Mouse (Mus musculus) urinary bladder, postnatal 14 days (tissue): ENCODE data around the gene Ceacam19.

ENCODE experiments used
- DNase-seq: peaks from one replicate; pipeline ENCODE4 v3.0.0; 2021; ENCODE audit warnings: low spot score

Ceacam19 gene

DNA sequence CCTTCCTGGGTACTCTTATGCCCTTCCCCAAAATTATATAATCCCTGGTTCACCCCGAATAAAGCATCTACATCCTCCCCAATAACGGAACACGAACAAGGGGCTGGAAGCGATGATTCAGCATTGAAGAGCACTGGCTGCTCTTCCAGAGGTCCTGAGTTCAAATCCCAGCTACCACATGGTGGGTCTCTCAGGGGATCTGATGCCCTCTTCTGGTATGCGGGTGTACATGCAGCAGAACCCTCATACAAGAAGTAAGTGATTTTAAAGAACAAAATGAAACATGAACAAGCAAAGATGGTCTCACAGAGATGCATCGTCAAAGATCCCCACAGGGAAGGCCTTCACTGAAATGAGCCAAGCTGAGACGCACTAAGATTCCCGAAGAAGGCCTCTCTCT, 7.0 kb downstream of the Ceacam19 start:
- DNase-seq = no peak

DNA sequence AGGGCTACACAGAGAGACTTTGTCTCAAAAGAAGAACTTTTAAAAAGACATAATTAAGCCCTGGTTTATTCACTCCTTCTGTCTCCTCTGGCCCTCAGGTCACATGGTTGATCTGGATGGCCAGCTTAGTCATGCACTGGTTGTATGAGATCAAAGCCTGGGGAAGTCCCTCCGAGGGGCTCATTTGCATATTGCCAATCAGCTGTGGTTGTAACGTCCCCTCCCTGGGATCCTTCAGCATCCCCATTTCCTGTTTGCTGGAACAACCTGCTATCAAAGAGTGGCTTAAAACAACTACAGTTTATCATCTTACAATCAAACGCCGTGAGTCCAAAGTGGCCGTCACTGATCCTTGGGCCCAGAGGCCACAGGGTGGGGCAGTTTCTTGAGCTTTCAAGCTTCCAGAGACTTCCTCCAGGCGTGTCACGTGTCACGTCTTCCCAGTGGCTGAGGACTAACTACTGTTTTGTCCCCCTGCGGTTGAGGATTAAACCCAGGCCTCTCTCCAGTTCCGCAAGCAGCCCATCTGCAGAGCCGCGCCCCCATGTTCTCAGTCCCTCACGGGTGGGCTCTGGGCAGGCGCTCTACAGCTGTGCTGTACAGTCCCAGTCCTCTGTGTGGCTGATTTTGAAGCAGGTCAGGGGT, 10.9 kb downstream of the Ceacam19 start:
- DNase-seq = no peak

DNA sequence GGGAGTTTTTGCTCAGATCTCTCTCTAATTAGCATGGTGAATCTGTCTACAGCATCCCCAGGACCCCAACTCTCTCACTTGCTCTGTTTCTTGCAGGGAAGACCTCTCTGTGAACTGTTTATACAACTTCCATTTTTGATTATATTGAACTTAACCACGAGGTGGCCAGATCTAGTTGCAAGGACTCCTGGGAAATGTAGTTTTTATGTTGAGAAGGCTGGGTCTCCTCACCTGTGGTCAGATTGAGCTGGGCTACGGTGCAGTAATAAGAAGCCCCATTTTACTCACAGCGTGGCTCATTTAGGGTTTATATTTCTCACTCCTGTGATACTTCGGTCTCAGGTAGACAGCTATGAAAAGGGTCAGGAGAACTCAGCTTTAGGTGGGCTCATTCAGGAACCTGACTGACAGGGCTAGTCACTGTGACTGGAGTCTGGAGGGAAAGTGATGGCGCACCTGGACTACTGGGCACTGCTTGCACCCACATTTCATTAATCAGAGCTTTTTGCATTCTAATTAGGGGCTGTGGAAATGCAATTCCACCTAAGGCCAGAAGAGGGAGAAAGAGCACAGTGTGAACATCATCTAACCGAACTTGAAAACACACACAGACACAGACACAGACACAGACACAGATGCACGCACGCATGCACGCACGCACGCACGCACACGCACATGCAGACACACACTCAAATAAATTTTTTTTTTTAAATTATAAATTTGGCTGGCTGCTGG, 11.7 kb downstream of the Ceacam19 start:
- DNase-seq = peak; percentile 57

- peak; percentile 30 for DNase-seq
These were observed 15.7 kb downstream of the Ceacam19 start for GRCm38 (mm10) chr7:19871943-19872601.

DNA sequence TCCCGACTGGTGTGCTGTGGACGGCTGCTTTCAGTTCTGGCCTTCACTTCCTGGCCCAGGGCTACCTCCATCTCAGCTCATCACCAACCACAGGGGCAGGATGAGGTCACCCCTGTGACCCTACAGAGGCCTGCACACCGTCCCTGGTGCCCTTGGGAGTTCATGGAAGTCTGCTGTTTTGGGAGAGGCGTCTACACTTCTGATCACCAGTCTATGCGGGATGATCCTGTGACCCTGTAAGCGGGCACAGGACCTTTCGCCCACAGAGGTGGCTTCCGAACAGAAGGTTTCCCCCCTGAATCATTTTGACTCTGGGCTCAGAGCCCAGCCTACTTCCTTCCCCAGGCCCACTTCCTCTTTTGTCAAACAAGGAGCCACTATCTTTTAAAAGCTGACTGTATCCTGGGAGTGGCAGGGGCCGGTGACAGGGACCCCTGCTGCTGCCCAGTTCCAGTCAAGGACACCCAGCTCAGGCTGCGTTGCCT, 16.6 kb downstream of the Ceacam19 start:
- no peak for DNase-seq

DNA sequence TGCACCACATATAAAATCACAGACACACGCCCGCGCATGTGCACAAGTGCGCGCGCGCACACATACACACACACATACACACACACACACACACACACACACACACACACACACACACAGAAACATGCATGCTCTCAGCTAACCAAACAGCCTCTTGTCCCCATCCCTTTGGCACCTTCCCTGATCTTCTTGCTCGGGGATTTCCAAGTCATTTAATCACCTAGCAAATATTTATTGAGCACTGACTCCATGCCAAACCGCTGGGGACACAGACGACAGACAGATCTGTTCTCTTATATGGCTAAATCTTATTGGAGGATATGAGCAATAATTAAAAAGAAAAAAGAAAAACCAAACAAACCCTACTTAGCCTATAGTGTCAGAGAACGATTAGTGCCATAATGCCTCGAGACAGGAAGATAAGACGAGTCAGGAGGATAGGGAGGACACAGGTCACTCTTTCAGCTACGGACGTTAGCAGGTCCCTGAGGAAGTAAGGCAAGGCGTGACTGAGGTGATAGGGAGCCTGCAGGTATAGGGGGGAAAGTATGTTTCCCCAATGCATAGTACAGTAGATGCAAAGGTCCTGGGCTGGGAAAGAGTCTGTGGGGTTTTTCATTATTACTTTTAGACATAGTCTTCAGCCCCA, 19.9 kb downstream of the Ceacam19 start:
- DNase-seq = no peak

DNA sequence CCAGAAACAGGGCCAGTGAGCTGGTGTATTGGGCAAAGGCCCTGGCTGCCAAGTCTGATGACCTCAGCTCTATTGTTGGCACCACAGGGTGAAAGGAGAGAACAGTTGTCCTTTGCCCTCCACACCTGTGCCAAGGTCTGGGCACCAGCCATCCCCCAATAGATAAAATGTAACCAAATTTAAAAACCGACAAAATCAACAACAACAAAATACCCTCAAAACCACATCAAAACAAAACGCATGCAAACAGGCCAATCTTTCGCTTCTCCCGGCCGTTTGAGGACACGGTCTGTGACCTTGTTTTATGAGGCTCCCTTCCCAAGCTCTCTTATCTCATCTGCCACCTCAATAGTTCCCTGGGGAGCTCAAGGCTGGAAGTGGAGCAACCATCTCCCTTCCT, 21.3 kb downstream of the Ceacam19 start:
- DNase-seq = no peak

DNA sequence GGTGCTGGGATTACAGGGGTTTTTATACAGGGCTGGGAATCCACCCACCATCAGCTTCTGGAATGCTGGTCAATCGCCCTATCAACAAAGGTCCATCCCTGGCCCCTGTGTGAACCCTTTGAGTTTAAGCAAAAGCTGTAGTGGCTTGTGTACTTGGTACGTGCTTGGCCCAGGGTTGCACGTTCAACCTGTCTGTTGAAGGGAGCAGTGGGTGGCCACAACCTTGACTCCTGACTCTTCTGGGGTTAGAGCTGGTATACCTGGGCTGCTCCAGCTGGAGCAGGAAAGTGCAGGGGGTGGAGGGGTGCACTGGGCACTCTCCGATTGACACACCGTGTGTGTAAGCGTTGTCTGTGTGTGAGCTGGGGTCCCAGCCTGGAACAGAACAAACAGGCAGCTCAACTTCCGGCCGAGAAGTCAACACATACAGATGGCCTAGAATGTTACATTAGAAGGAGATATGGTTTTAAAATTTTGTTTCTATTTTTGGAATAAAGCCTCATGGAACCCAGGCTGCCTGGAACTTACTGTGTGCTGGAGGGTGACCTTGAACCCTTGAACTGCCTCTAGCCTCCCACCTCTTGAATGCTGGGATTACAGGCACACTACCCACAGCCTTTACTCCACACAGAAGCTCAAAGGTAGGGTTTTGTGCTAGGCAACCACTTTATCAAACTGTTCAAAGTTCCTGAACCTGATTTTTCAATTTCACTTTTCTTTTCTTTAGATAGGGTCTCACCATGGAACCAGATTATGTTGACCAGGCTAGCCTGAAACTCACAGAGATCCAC, 22.3 kb downstream of the Ceacam19 start:
- no peak for DNase-seq

GRCm38 (mm10) chr7:19864241-19864640, 23.5 kb downstream of the Ceacam19 start:
- no peak for DNase-seq

- DNase-seq = no peak
These were observed 26.6 kb downstream of the Ceacam19 start, which contains the start of gene Ceacam16 for GRCm38 (mm10) chr7:19861199-19861598. Ceacam16 (minus strand) TSS chr7:19861299.

DNA sequence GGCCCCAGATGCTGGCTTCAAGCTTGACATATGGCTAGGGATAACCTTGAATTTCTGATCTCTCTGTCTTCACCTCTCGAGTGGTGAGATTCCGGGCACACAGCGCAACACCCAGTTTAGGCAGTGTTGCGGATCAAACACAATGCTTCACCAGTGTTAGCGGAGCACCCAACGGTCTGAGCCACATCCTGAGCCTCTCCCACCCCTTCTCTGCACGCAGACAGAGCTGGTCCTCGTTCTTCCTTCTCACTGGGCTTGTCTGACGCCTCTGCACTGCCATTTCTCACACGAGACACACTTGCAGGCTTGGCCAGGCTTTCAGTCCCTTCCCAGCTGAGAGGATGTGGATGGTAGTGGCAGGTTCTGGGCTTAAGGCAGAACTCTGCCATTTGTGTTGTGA, 28.0 kb downstream of the Ceacam19 start:
- DNase-seq = no peak

DNA sequence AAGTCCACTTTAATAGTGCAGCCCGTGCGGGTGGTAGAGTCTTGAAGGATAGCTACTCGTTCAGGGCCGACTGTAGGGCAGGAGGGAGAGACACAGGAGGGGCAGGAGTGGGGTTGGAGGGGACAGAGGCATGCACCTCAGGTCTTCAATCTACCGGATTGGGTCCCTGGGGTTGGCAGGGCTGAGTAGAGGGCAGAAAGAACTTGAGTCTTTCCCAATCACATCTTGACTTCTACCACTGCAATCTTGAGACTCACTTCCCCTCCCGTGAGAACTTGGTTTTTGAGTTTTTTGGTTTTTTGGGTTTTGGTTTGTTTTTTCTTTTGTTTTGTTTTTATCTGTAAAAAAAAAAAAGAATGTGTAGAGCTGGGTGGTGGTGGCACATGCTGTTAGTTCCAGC, 31.5 kb downstream of the Ceacam19 start:
- no peak for DNase-seq

DNA sequence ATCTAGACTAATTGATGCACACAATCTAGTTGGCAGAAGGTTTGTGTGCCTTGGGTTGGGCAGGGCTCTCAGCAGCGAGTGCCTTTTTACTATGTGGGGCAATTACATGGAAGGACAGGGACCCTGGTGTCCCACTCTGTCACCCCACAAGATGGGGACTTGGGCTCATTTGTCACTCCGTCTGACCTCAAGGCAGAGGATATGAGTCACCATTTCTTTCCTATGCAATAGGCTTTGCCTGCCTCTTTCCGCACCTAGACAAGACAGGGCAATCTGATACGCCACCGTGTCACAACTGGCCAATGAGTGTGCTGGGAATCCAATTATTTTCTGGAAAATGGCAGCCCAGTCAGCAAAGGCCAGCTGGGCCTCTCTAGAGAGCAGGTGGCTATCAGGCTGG, 32.1 kb downstream of the Ceacam19 start:
- DNase-seq = no peak

DNA sequence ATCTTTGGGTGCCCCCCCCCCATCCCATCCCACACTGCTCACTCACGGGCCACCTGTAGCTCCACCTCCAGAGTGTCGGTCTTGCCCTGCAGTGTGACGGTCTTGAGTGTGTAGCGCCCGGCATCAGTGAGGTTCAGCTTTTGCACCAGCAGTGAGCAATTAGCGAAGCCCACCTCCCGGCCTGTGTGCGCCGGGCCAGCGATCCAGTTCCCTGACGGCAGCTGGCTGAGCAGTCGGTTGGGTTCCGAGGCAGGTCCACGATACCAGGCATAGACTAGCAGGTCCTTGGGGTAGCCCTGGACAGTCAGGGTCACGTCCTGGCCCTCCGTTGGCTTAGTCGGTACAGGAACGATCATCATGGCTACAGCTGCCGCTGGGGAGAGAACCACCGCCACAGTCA, 34.2 kb downstream of the Ceacam19 start:
- no peak for DNase-seq

DNA sequence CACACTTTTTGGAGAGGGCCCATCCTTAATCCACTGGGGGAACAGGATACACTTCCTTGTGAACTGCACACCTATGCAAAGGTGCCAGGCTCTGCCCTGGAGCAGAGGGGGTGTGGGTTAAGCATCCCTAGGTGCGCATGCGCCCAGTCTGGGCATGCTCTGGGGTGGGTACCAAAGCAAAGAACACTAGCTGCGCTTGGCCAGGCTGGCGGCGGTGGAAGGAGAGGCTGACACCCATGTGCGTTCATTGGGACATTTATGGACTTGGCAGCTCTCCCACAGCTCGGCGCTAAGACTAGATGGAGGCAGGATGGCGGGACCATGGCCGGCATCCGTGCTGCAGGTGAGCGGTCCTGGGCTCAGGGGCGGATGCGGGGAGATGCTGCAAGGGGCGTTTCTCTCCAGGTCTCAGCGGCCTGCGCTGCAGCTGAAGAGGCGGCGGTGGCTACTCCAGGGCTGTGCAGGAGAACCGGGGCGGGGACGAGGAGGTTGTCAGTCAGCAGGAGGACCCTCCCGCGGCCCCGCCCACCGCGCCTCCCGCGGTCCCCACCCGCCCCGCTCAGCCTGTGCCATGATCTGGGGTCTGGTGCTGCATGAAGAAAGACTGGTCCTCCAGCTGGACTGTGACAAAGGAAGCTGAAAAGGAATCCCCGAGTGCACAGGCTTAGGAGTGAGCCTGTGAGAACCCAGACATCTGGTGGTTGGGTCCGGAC, 35.8 kb downstream of the Ceacam19 start, which contains the start of gene Gm19345:
Gene Gm19345 (plus strand): TSS at position 146 of the 713 bp plus-strand sequence.
- DNase-seq = no peak

GRCm38 (mm10) chr7:19844521-19845171, 43.1 kb downstream of the Ceacam19 start:
- no peak for DNase-seq

DNA sequence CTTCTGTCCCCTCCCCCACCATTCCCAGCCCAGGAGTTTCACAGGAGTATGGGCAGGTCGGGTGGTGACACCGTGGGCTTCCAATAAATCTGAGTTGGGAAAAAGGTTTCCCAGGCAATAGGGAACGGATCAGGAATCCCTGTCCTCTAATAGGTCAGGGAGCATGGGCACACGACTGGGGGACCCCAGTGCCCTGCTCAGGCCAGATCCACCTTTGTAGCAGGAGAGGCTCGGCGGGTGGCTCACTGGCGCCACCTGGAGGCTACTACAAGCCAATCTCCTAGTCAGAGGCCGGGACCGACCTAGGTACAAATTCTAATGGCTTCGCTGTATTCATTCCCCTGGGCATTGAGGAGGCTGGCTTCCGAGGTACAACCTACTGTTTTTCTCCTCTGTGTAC, 44.2 kb downstream of the Ceacam19 start:
- DNase-seq = peak; percentile 78

- no peak for DNase-seq
These were observed 44.8 kb downstream of the Ceacam19 start for GRCm38 (mm10) chr7:19842885-19843504.

DNA sequence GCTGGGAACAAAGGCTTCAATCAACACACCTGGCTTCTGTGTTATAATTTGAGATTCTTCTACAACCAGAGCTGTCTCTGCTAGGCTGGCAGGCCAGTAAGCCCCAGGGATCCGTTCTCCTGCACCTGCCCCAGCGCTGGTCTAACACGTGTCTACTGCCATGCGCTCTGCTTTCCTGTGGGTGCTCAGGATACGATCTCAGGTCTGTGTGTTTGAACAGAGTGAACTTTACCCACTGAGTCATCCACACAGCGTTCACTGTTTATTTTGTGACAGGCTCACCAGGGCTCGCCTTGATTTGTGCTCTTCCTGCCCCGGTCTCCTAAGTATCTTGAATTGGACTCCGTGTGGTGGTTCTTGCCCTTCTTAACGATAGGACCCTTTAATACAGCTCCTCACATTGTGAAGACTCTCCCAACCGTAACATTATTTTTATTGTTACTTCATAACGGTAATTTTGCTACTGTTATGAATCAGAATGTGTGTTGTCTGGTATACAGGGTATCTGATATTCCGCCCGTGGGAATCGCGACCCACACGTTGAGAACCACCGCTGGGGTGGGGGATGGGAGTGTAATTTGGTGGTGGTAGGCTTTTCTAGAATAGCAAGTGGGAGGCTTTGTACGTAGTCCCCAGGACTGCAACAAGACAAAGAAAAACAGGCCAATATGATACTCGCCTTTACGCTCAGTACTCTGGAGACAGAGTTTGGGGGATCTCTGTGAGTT, 45.9 kb downstream of the Ceacam19 start:
- no peak for DNase-seq
